ENCODE assay signal across 8 mouse cellular contexts in genomic region chr15:93594888-93595698, GRCm38 (mm10). TPM values are rescaled to one million over a fixed set of nuclear protein-coding genes. Genes with fewer than 3 reads are reported as not detected.
DNase-seq lines count a peak whose midpoint lies in the region; ATAC-seq and TF ChIP-seq lines count a peak whose summit lies in the region.

No protein-coding gene starts in this region.

- H3K4me2 ChIP-seq in intestine, postnatal 0 days (replicated peaks; ENCODE audit: low read depth), result peak overlapping the region; percentile 92
- peak overlapping the region; percentile 84 for H3K4me2 ChIP-seq in limb, embryonic 14.5 days (replicated peaks; ENCODE audit: low read depth, low read length, severe bottlenecking)
- peak overlapping the region; percentile 60 for H3K4me2 ChIP-seq in midbrain, embryonic 16.5 days (ENCODE audit: low read length)

- no peak for DNase-seq in spleen, adult 2 months (ENCODE audit: low read depth in 1 of 2, low spot score in 2 of 2)
- no peak for DNase-seq in spleen, adult 18-20 months
- DNase-seq in gastrocnemius, postnatal 4 days (ENCODE audit: low spot score in 2 of 2), result peak; percentile 53 to 68
- peak; percentile 81 for DNase-seq in limb, embryonic 14.5 days (ENCODE audit: low spot score)
- DNase-seq in thymus, adult 2 months, result peak; percentile 51

- TF ChIP-seq CTCF in spleen, adult 2 months (IDR thresholded peaks at IDR 0.05; ENCODE audit: extremely low read depth, insufficient read depth, insufficient read length, insufficient replicate concordance), result no peak
- TF ChIP-seq CTCF in intestine, postnatal 0 days (IDR thresholded peaks at IDR 0.05; ENCODE audit: low read depth), result peak; percentile 62
- TF ChIP-seq CTCF in thymus, adult 2 months (IDR thresholded peaks at IDR 0.05; ENCODE audit: borderline replicate concordance, control insufficient read depth, extremely low read depth, insufficient read depth, low read length, poor library complexity), result no peak

- H3K4me3 ChIP-seq in spleen, adult 2 months (ENCODE audit: extremely low read depth, insufficient read depth, insufficient read length), result peak overlapping the region; percentile 62
- peak overlapping the region; percentile 89 for H3K4me3 ChIP-seq in intestine, postnatal 0 days (ENCODE audit: low read depth, low read length)
- H3K4me3 ChIP-seq in limb, embryonic 14.5 days (replicated peaks; ENCODE audit: low read length), result peak overlapping the region; percentile 76
- peak overlapping the region; percentile 72 for H3K4me3 ChIP-seq in midbrain, embryonic 16.5 days (ENCODE audit: low read depth, low read length)
- H3K4me3 ChIP-seq in thymus, adult 2 months (ENCODE audit: control insufficient read depth, insufficient read depth, low read length), result peak overlapping the region; percentile 91

- WGBS in spleen, adult 2 months, result under 1% methylated on average over 64 of the region's 64 CpGs
- WGBS in intestine, postnatal 0 days, result under 1% methylated on average over 64 of the region's 64 CpGs
- WGBS in limb, embryonic 14.5 days, result under 1% methylated on average over 51 of the region's 64 CpGs
- under 1% methylated on average over 64 of the region's 64 CpGs for WGBS in midbrain, embryonic 16.5 days
- under 1% methylated on average over 64 of the region's 64 CpGs for WGBS in thymus, adult 2 months

- no peak for TF ChIP-seq POLR2A in spleen, adult 2 months (IDR thresholded peaks at IDR 0.05; ENCODE audit: low read depth, low read length)
- 0 out of 2 replicates have a peak, but pooled peaks have one; percentile 10 for TF ChIP-seq POLR2A in limb, embryonic 14.5 days (IDR thresholded peaks at IDR 0.05; ENCODE audit: borderline replicate concordance, extremely low read depth, insufficient read depth, insufficient read length)
- TF ChIP-seq POLR2A in thymus, adult 2 months (IDR thresholded peaks at IDR 0.05; ENCODE audit: control insufficient read depth, extremely low read depth, insufficient read depth, low read length, poor library complexity), result no peak

- peaks cover 8% of the 10 kb centered on the region; the same call in 1 of the 2 replicates for H3K4me1 ChIP-seq in spleen, adult 2 months (ENCODE audit: control insufficient read depth, insufficient read depth, insufficient read length)
- 0 out of 2 replicates have a peak, but pooled peaks cover 10% of the 10 kb centered on the region for H3K4me1 ChIP-seq in intestine, postnatal 0 days (replicated peaks; ENCODE audit: control insufficient read depth, insufficient read depth, low read length)
- peaks cover 36% of the 10 kb centered on the region for H3K4me1 ChIP-seq in limb, embryonic 14.5 days (ENCODE audit: control insufficient read depth, insufficient read depth, low read length)
- H3K4me1 ChIP-seq in midbrain, embryonic 16.5 days (ENCODE audit: control insufficient read depth, insufficient read depth, low read length), result peaks cover 25% of the 10 kb centered on the region
- peaks cover 19% of the 10 kb centered on the region for H3K4me1 ChIP-seq in thymus, adult 2 months (replicated peaks; ENCODE audit: control insufficient read depth, insufficient read depth, low read length)

- H3K27me3 ChIP-seq in spleen, adult 2 months (ENCODE audit: control insufficient read depth, insufficient read depth, low read length), result peaks cover 3% of the 10 kb centered on the region
- H3K27me3 ChIP-seq in intestine, postnatal 0 days (replicated peaks; ENCODE audit: control insufficient read depth, insufficient read depth, low read length), result no peaks in the 10 kb centered on the region
- no peaks in the 10 kb centered on the region for H3K27me3 ChIP-seq in limb, embryonic 14.5 days (ENCODE audit: control insufficient read depth, insufficient read depth, low read length)
- no peaks in the 10 kb centered on the region for H3K27me3 ChIP-seq in midbrain, embryonic 16.5 days (ENCODE audit: control insufficient read depth, insufficient read depth, low read depth, low read length)
- no peaks in the 10 kb centered on the region for H3K27me3 ChIP-seq in thymus, adult 2 months (ENCODE audit: control insufficient read depth, insufficient read depth, low read length)

- no peaks in the 10 kb centered on the region for H3K36me3 ChIP-seq in spleen, adult 2 months (ENCODE audit: control insufficient read depth, insufficient read depth, low read length)
- no peaks in the 10 kb centered on the region for H3K36me3 ChIP-seq in intestine, postnatal 0 days (ENCODE audit: control insufficient read depth, insufficient read depth)
- no peaks in the 10 kb centered on the region; the same call in none of the 2 replicates for H3K36me3 ChIP-seq in limb, embryonic 14.5 days (ENCODE audit: control insufficient read depth, insufficient read depth, low read length)
- H3K36me3 ChIP-seq in midbrain, embryonic 16.5 days (ENCODE audit: control insufficient read depth, insufficient read depth, low read length), result no peaks in the 10 kb centered on the region
- H3K36me3 ChIP-seq in thymus, adult 2 months (ENCODE audit: control insufficient read depth, insufficient read depth, low read length), result no peaks in the 10 kb centered on the region

- H3K9ac ChIP-seq in intestine, postnatal 0 days (ENCODE audit: low read depth, low read length), result peak overlapping the region; percentile 94
- H3K9ac ChIP-seq in limb, embryonic 14.5 days (ENCODE audit: low read depth, low read length, severe bottlenecking), result peak overlapping the region; percentile 95
- H3K9ac ChIP-seq in midbrain, embryonic 16.5 days (ENCODE audit: low read depth, low read length), result peak overlapping the region; percentile 82

- peak overlapping the region; percentile 55 for H3K27ac ChIP-seq in spleen, adult 2 months (ENCODE audit: insufficient read depth, low read length)
- peak overlapping the region; percentile 94 for H3K27ac ChIP-seq in intestine, postnatal 0 days (ENCODE audit: low read depth, low read length)
- H3K27ac ChIP-seq in limb, embryonic 14.5 days (replicated peaks; ENCODE audit: low read depth, low read length), result peak overlapping the region; percentile 96
- H3K27ac ChIP-seq in midbrain, embryonic 16.5 days (ENCODE audit: low read length), result peak overlapping the region; percentile 84
- H3K27ac ChIP-seq in thymus, adult 2 months (ENCODE audit: control insufficient read depth, insufficient read depth, low read length), result no peak overlapping the region

- no peaks in the 10 kb centered on the region for H3K9me3 ChIP-seq in intestine, postnatal 0 days (ENCODE audit: control insufficient read depth)
- H3K9me3 ChIP-seq in limb, embryonic 14.5 days (ENCODE audit: control insufficient read depth, low read length), result no peaks in the 10 kb centered on the region
- no peaks in the 10 kb centered on the region for H3K9me3 ChIP-seq in midbrain, embryonic 16.5 days (replicated peaks; ENCODE audit: control insufficient read depth, low read length, poor library complexity, severe bottlenecking)

- peak; percentile 45 for ATAC-seq in common myeloid progenitor, adult 5-6 weeks (replicated peaks; ENCODE audit: low read depth, poor library complexity, severe bottlenecking)
- peak; percentile 71 for ATAC-seq in intestine, postnatal 0 days
- ATAC-seq in limb, embryonic 14.5 days (ENCODE audit: low FRiP score, low read depth), result peak; percentile 38
- peak; percentile 75 for ATAC-seq in midbrain, embryonic 16.5 days

RNA-seq across cellular contexts. Expression of gene Prickle1, which starts 0.6 kb away (rescaled TPM):
- 3.8 and 4.6 TPM in 2 replicates for polyA plus RNA-seq in spleen, adult 2 months (2012; rRNA removed)
- 1.6 and 3.5 TPM in 2 replicates for total RNA-seq in common myeloid progenitor, adult 5-6 weeks (2017)
- 10 to 100 TPM; 22.5 to 24.5 TPM for total RNA-seq in gastrocnemius, postnatal 4 days (2021)
- 6.3 and 6.5 TPM in 2 replicates for polyA plus RNA-seq in intestine, postnatal 0 days (2015; fragmentation: Nextera tagmentation; extraction: Ambion mirVana)
- 31.4 and 36.6 TPM in 2 replicates for polyA plus RNA-seq in limb, embryonic 14.5 days (2012; rRNA removed)
- 54.0 and 64.2 TPM in 2 replicates for polyA plus RNA-seq in limb, embryonic 14.5 days (2014; fragmentation: Nextera tagmentation; extraction: Ambion mirVana)
- 13.5 and 14.0 TPM in 2 replicates for polyA plus RNA-seq in midbrain, embryonic 16.5 days (2015; fragmentation: Nextera tagmentation; extraction: Ambion mirVana)
- 9.7 and 13.1 TPM in 2 replicates for polyA plus RNA-seq in thymus, adult 2 months (2012; rRNA removed)

Comparison
In these comparisons a context has a peak if more than half of its experiments do, and no peak if none do; other contexts are left out.
1. DNase-seq: peak in gastrocnemius, postnatal 4 days (2 of 2), limb, embryonic 14.5 days (single experiment) and thymus, adult 2 months (single experiment); none in spleen, adult 2 months (0 of 2) and spleen, adult 18-20 months (0 of 2).
2. Peak in every context shown above with its lines, with median percentiles within 50 percentile points of each other: H3K4me3 ChIP-seq, ATAC-seq, H3K4me2 ChIP-seq and H3K9ac ChIP-seq.